Mouse (Mus musculus): ENCODE data around the gene Sos2.
A peak's percentile ranks its signal among the peaks of the same experiment; 100 is the strongest.

DNA sequence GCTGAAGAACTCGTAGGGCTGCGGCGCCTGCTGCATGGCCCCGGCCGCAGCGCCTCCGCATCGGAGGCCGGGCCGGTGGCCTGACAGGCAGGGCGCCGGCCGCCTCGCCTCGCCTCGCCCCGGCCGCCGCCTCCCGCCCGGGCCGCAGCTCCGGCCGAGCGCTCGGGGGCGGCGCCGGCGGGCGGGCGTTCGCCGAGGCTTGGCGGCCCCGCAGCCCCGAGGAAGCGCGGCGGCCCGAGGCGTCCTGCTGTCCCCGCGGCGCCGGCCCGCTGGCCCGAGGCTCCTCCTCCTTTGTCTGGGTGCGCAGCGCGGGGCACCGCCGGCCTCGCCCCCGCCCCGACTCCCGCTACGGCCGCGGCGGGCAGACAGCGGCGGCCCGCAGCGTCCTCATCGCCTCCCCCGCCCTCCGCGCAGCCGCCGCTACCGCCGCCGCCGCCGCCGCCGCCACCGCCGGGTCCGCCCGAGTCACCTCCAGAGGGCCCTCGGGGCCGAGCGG lies at the start of gene Sos2:
- TF ChIP-seq POLR2A (IDR thresholded peaks at IDR 0.05; ENCODE audit: borderline replicate concordance, extremely low read depth, low read depth, low read length) (0 out of 2 replicates have a peak, but pooled peaks have one; percentile 20), CTCF (IDR thresholded peaks at IDR 0.05; ENCODE audit: insufficient read depth, low read length) (no peak)
